Mouse (Mus musculus): ENCODE data around the gene Gm21118. TPM values are rescaled to one million over a fixed set of nuclear protein-coding genes. Genes with fewer than 3 reads are reported as not detected.
"Not testable (repeated sequence)": the region's sequence is repeated elsewhere in the genome, so short reads cannot be mapped to it uniquely, and the experiment has no call there.

The Gm21118 gene
- not detected in 2 replicates for polyA plus RNA-seq (2012; ENCODE audit: insufficient read depth, insufficient read length, missing spikeins)

DNA sequence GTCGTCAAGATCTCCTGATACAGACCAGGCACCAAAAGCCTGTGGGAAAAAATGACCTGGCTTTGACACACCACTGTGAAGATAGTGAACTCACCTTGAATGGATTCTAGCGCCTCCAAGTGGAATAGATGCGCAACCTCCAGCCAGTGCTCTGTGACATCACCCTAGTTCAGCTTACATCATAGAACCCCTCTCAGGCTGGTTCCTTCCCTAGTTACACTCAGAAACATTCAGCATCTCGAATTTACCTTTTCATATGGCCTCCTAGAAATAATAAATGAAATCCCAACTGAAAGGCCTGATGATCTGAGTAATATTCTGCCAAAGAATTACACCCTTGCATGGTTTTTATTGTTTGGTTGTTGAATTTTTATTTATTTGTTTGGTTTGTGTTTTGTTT is at the start of gene Gm21118:
Gm21118 (minus strand) TSS at position 101 of the 400 bp plus-strand sequence.
- not testable (repeated sequence) for H3K4me3 ChIP-seq (ENCODE audit: insufficient read depth, low read depth, low read length); H3K27ac ChIP-seq (replicated peaks; ENCODE audit: low read depth, low read length)

DNA sequence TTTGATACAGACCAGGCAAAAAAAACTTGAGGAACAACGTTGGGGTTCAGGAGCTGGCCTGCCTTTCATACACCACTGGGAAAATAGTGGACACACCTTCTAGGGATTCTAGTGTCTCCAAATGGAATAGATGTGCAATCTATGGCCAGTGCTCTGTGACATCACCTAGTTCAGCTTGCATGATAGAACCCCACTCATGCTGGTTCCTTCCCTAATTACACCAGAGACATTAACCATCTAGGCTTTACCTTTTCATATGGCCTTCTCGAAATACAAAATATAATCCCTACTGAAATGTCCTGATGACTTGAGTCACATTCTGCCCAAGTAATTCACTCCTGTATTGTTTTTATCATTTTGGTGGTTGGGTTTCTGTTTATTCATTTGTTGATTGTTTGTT is 29.7 kb upstream of the Gm21118 start, which contains the start of the genes Gm29423 and Gm29644:
Gm29423 (minus strand) TSS at position 101 of the 400 bp plus-strand sequence.
Gm29644 (minus strand) TSS at position 157 of the 400 bp plus-strand sequence.
- not testable (repeated sequence) for H3K4me1 ChIP-seq (ENCODE audit: control insufficient read depth, insufficient read depth, insufficient read length, low read length); H3K4me3 ChIP-seq (ENCODE audit: insufficient read depth, low read depth, low read length); H3K27ac ChIP-seq (replicated peaks; ENCODE audit: low read depth, low read length)

More for the DNA sequence above, at the start of gene Gm21118:
- H3K4me1 ChIP-seq (ENCODE audit: control insufficient read depth, insufficient read depth, insufficient read length, low read length), result not testable (repeated sequence)

Other genes with a start within 250 kb of the Gm21118 start
- not detected in 2 replicates for gene Gm29423, start 29.6 kb upstream of the Gm21118 start, polyA plus RNA-seq (2012; ENCODE audit: insufficient read depth, insufficient read length, missing spikeins)
- gene Gm29644, start 29.7 kb upstream of the Gm21118 start, polyA plus RNA-seq (2012; ENCODE audit: insufficient read depth, insufficient read length, missing spikeins), result not detected in 2 replicates
- not detected in 2 replicates for gene Gm20888, start 168.2 kb upstream of the Gm21118 start, polyA plus RNA-seq (2012; ENCODE audit: insufficient read depth, insufficient read length, missing spikeins)

Measured in brown adipose tissue, adult 24 weeks (tissue).